Mouse (Mus musculus): ENCODE data around the gene Fras1.

Fras1 gene

DNA sequence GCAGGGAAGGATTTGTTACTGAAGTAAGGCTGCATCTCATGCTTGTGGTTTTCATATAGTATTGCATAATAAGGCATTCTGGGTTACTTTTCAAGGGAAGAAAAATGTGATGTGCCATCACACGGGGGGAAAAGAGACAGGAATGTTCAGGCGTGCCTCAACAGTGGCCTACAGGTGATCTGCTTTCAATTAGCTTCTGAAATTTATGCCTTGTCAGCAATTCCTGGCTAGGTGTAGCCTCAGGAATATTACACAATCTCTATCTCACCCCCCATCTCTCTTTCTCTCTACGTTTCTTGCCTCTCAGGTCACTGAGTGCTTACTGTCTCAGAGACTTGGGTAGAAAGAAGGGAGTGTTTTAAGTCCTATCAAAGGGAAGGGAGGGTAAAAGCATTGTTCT, 204.9 kb downstream of the Fras1 start:
- in situ Hi-C loops (cut with MboI) = no loop called here

GRCm38 (mm10) chr5:96579938-96580337, 206.2 kb downstream of the Fras1 start:
- in situ Hi-C loops (cut with MboI) = no loop called here

DNA sequence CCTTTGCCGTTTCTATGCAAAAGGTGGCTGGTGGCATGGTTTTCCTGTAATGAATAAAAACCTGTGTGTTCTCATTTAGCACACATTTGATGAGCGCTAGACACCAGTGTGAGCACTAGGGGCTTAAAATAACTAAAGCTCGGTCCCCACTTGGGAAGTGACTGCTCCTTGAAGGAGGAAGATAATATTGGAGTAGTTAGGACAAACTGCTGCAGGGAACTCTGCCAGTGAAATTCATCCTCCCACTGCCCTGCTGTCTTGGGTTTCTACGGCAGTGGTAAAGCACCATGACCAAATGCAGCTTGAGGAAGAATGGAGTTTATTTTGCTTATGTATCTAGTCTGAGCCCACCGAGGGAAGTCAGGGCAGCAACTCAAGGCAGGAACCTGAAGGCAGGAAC, 211.0 kb downstream of the Fras1 start:
- in situ Hi-C loops (cut with MboI) = no loop called here

DNA sequence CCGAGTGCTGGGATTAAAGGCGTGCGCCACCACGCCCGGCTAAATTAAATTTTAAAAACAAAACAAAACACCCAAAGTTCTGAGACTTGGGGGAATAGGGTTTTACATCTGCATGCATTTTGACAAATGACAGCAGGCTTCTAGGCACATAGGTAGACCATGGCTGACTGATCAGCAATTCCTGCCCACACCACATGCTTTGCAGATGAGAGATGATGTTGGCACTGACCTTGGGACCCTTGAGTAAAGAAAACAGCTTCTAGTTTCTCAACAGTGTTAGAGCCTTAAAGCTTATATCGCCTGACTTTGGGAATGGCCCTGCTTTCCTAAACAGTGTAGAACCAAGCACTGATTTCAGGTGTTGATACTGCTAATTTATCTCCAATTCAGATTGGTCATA, 216.9 kb downstream of the Fras1 start:
- in situ Hi-C loops (cut with MboI) = no loop called here

DNA sequence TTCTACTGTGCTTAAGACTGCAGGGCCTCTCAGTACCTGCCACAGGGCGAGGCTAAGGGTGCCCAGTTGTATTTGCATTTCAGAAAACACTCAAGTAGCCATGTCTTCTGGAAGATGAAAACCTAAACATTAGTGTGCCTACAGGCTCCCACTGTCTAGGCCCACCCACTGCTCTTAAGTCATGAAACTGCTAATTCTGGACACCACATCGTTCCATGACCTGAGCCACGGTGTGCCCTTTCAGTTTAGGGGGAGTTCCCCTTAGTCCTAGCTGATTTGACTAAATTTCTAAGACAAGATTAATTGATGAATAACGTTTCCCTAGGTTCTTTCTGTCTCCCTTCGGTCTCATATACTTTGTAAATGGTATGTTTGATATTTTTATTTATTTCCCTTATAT, 222.0 kb downstream of the Fras1 start:
- in situ Hi-C loops (cut with MboI) = no loop called here

DNA sequence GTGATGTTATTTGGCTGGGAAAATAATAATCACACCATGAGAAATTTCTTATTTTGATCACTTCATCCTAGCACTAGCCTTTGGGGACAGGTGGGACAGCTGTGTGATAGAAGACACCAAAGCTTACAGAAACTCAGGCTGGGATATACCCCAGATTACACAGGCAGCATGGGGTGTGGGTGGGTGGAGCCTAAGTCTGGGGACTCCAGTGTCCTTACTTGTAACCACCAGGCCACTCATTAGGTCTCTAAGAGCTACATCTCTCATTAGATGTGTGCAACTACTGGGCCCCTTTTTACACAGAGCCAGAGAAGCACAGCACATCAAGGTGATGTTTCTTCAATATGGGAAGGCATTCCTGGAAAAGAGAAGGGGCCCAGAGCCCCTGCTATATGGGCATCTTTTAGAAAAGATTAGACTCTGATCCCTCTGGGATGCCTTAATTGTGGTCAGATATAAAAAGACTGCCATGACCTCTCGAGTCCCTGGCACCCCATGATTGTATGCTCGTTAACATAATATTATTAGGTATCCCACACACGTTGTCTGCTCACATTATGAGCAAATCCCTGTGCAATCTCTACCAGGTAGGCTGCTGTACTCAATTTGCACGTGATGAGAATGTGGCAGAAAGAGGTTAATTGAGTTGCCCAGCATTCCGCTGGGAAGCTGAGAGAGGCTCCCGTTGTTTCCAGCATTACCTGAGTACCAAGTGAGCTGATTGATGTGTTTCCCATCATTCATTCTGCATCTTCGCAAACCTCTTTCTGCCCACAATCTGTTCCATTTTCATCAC, 230.4 kb downstream of the Fras1 start:
- in situ Hi-C loops (cut with MboI) = no loop called here

GRCm38 (mm10) chr5:96608036-96608435, 234.3 kb downstream of the Fras1 start:
- in situ Hi-C loops (cut with MboI) = no loop called here

GRCm38 (mm10) chr5:96608581-96609280, 235.0 kb downstream of the Fras1 start:
- in situ Hi-C loops (cut with MboI) = no loop called here

GRCm38 (mm10) chr5:96612077-96612476, 238.3 kb downstream of the Fras1 start:
- in situ Hi-C loops (cut with MboI) = no loop called here

DNA sequence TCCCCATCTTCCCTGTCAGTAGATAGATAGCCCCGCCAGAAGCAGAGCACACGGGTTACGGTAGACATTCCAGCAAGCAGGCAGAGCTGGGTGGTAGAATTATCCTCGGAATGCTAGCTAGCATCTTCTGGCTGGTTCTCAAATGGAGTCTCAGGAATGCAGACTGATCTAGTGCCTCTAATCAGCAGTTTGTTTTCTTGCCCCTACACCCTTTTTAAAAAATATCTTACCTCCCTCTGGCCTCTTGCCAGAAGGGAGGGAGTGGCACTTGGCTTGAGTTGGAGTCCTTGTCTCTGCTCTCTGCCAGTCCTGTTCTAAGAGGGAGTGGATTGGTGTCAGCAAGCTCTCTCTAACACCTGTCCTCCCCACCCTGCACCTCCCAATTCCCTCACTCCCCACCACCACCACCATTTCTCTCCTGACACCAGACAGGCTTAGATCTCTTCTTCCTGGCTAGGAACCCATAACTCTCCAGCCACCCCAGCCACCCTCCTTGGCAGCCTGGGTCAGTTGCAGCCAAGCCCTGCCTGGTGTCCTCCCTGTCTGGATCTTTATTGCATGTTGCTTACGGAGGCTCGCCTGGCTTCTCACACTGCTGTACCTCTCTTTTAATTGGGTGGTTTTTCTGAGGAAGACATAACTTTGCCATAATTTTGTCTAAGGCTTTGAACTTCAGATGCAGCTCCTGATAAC, 243.3 kb downstream of the Fras1 start:
- in situ Hi-C loops (cut with MboI) = no loop called here

- in situ Hi-C loops (cut with MboI) = no loop called here
Observed at GRCm38 (mm10) chr5:96618008-96618407, 244.3 kb downstream of the Fras1 start.

DNA sequence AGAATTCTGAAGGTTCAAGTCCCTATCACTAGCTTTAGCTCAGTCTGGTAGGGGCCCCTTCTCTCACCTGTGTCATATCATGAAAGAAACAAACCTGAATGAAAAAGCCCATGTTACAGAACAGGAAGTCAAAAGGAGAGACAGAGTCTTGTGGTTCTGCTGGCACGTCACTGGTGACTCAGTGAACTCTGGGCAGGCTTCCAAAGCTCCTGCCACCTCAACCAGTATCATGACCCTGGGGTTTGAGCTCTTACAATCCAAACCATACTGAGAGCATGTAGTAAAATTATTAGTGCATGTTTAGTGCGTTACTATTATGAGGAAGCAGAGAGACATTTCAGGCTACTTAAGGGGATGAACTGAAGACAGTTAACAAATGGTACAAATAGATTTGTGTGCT, 246.5 kb downstream of the Fras1 start:
- in situ Hi-C loops (cut with MboI) = no loop called here

GRCm38 (mm10) chr5:96620618-96621017, 246.9 kb downstream of the Fras1 start:
- in situ Hi-C loops (cut with MboI) = no loop called here

GRCm38 (mm10) chr5:96622604-96623352, 249.0 kb downstream of the Fras1 start:
- in situ Hi-C loops (cut with MboI) = no loop called here

GRCm38 (mm10) chr5:96629851-96630250, 256.1 kb downstream of the Fras1 start:
- in situ Hi-C loops (cut with MboI) = no loop called here

GRCm38 (mm10) chr5:96635146-96635862, 261.5 kb downstream of the Fras1 start:
- in situ Hi-C loops (cut with MboI) = no loop called here

DNA sequence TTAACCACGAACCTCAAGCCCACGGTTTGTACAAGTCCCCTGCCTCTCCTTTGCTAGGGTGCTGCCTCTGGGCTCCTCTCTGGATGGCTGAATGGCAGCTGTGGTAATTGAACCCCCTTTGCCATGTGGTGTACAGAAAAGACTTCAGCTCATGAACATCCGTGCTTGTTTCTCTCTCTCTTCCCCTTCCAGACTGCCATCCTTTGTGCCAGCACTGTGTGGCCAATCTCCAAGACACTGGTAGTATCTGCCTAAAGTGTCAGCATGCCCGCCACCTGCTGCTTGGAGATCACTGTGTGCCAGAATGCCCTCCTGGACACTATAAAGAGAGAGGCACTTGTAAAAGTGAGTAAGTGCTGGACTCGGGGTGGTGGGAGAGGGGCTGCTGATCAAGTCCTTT, 262.1 kb downstream of the Fras1 start:
- in situ Hi-C loops (cut with MboI) = no loop called here

DNA sequence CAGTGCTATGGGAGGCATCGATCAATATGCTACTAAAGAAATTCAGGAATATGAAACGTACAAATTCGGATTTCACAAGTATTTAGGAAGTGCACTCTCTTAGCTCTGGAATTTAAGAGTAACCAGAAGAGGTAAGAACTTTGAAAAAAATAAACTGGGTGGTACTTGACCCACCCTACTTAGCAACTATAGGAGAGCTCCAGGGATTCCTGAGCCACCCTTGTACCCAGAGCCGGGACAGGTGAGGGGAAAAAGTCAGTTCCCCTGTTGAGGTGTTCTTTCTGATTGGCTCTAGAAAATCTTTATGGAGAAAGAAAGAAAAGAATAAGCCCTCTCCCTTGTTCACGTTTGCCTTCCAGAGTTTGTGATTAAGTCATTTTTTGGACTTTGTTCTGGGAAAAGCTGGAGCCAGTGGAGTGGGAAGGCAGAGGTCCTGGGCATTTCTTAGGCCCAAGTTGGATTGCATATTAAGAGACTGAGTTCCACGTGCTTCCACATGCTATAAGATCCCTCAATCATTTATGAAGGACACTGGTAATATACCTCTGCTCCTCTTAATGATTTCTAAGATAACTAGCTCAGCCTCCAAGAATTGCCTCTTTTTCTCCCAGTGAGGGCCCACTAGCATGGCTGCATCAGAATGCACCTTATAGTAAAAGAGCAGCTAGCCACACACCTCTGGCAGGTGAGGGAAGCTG, 265.6 kb downstream of the Fras1 start:
- in situ Hi-C loops (cut with MboI) = no loop called here

DNA sequence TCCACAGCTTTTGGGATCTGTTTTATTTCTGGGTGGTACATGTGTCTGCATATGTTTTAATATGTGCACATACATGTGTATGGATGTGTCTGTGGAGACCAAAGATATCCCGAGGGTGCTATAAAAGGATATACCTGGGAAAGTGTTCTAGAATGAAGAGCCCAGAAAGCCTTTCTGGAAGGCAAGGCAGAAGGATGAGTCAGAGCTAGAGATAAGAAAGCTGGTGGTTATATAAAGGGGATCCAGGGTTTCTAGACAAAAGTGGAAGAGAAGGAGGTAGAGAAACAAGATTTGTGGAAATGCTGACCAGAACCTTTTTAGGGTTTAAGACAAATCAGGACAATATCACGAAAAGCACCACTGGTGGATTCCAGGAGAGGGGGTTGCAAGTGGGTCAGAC, 267.5 kb downstream of the Fras1 start:
- in situ Hi-C loops (cut with MboI) = no loop called here

DNA sequence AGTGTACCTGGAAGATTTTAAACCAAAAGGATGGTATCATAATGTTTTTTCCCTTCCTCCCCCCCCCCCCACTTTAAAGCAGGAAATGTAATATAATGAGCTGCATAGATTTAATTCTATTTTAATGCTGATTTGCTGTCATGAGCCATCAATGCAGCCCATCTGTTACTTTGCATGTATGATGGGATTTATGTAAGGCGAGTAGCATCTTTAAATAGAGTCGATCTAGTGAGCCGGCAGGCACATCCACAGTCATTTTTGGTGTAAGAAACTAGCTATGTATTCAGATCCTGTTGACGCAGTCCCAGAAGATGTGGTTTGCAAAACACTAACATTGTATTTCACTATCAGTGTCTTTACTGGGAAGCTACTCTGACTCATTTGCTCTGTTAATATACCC, 301.9 kb downstream of the Fras1 start:
- in situ Hi-C loops (cut with MboI) = no loop called here

DNA sequence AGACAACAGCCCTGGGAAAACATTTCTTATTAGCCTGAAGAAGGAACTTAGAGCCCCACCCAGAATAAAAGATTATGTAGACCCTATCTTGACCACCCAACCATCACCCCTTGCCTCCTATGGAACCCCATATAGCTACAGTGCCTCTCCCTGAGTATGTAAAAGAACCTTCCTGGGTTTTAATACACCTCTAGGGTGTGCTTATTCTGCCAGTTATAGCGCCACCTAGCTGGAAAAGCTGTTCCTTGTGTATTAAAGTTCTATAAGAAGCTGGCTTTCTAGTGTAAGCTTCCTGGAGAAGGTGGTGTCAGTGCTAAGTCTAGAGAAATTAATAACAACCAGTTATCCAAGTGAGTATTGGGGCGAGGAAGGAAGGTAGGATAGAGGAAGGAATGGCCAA, 303.7 kb downstream of the Fras1 start:
- in situ Hi-C loops (cut with MboI) = no loop called here
